Mouse (Mus musculus): ENCODE measurements around the gene Platr25.
"Not testable (repeated sequence)": the region's sequence is repeated elsewhere in the genome, so short reads cannot be mapped to it uniquely, and the experiment has no call there.

- not testable (repeated sequence) for TF ChIP-seq CTCF (IDR thresholded peaks at IDR 0.05; ENCODE audit: low read depth, low read length); POLR2A (IDR thresholded peaks at IDR 0.05; ENCODE audit: extremely low read depth, insufficient read depth, low read length)
Measured at GRCm38 (mm10) chr13:62652681-62653368, 107.7 kb downstream of the Platr25 start.

All from liver, adult 2 months (tissue).